Comparison of ENCODE assay signal across 8 mouse cellular contexts in genomic region chrX:95166317-95166716, GRCm38 (mm10). TPM values are rescaled to one million over a fixed set of nuclear protein-coding genes. Genes with fewer than 3 reads are reported as not detected.
DNase-seq lines count a peak whose midpoint lies in the region; ATAC-seq and TF ChIP-seq lines count a peak whose summit lies in the region.

No protein-coding gene starts in this region.

- DNase-seq in A20 (ENCODE audit: low read depth, low spot score): peak; percentile 89
- peak; percentile 90 for DNase-seq in kidney, postnatal 10 days
- peak; percentile 46 to 61 for DNase-seq in natural killer cell, adult 2 months (ENCODE audit: low spot score in 2 of 2)

- no peaks in the 10 kb centered on the region for H3K9me3 ChIP-seq in heart, embryonic 13.5 days
- no peaks in the 10 kb centered on the region for H3K9me3 ChIP-seq in liver, embryonic 12.5 days (replicated peaks)
- H3K9me3 ChIP-seq in stomach, embryonic 15.5 days: no peaks in the 10 kb centered on the region

- 9% methylated on average over 16 of the region's 16 CpGs for WGBS in bone marrow, adult 2 months
- WGBS in heart, embryonic 13.5 days: 8% methylated on average over 16 of the region's 16 CpGs
- 11% methylated on average over 16 of the region's 16 CpGs for WGBS in liver, embryonic 12.5 days (ENCODE audit: insufficient replicate concordance)
- WGBS in stomach, embryonic 15.5 days: 10% methylated on average over 16 of the region's 16 CpGs

- no peaks in the 10 kb centered on the region for H3K36me3 ChIP-seq in heart, embryonic 13.5 days
- H3K36me3 ChIP-seq in liver, embryonic 12.5 days: no peaks in the 10 kb centered on the region
- no peaks in the 10 kb centered on the region for H3K36me3 ChIP-seq in stomach, embryonic 15.5 days

- TF ChIP-seq POLR2A in bone marrow, adult 2 months (IDR thresholded peaks at IDR 0.05; ENCODE audit: borderline replicate concordance, control insufficient read depth, low read depth, low read length): no peak
- peak; percentile 86 for TF ChIP-seq POLR2A in embryonic fibroblast, embryonic 13.5 days (IDR thresholded peaks at IDR 0.05; ENCODE audit: low read depth, low read length)

- no peak for TF ChIP-seq CTCF in bone marrow, adult 2 months (IDR thresholded peaks at IDR 0.05; ENCODE audit: control insufficient read depth, insufficient read depth, low read length)
- TF ChIP-seq CTCF in embryonic fibroblast, embryonic 13.5 days (IDR thresholded peaks at IDR 0.05; ENCODE audit: borderline replicate concordance, insufficient read depth, low read length): no peak

- H3K27me3 ChIP-seq in heart, embryonic 13.5 days (replicated peaks): no peaks in the 10 kb centered on the region
- no peaks in the 10 kb centered on the region for H3K27me3 ChIP-seq in liver, embryonic 12.5 days (replicated peaks)
- no peaks in the 10 kb centered on the region for H3K27me3 ChIP-seq in stomach, embryonic 15.5 days (replicated peaks)

- H3K9ac ChIP-seq in heart, embryonic 13.5 days: peak overlapping the region; percentile 82
- peak overlapping the region; percentile 42 for H3K9ac ChIP-seq in liver, embryonic 12.5 days
- H3K9ac ChIP-seq in stomach, embryonic 15.5 days: peak overlapping the region; percentile 32; the same call in 1 of the 2 replicates

- H3K4me3 ChIP-seq in bone marrow, adult 2 months (replicated peaks; ENCODE audit: control insufficient read depth, low read depth, low read length): peak overlapping the region; percentile 58
- H3K4me3 ChIP-seq in embryonic fibroblast, embryonic 13.5 days (ENCODE audit: insufficient read depth, low read length): peak overlapping the region; percentile 56
- peak overlapping the region; percentile 60 for H3K4me3 ChIP-seq in heart, embryonic 13.5 days
- H3K4me3 ChIP-seq in liver, embryonic 12.5 days: peak overlapping the region; percentile 53
- H3K4me3 ChIP-seq in stomach, embryonic 15.5 days (replicated peaks): peak overlapping the region; percentile 48

- no peaks in the 10 kb centered on the region for H3K4me1 ChIP-seq in bone marrow, adult 2 months (ENCODE audit: control insufficient read depth, insufficient read depth, low read length)
- H3K4me1 ChIP-seq in embryonic fibroblast, embryonic 13.5 days (ENCODE audit: control insufficient read depth, insufficient read depth, low read length): no peaks in the 10 kb centered on the region
- H3K4me1 ChIP-seq in heart, embryonic 13.5 days: peaks cover 9% of the 10 kb centered on the region; the same call in 1 of the 2 replicates
- no peaks in the 10 kb centered on the region; the same call in 1 of the 2 replicates for H3K4me1 ChIP-seq in liver, embryonic 12.5 days
- no peaks in the 10 kb centered on the region for H3K4me1 ChIP-seq in stomach, embryonic 15.5 days

- peak overlapping the region; percentile 68 for H3K4me2 ChIP-seq in heart, embryonic 13.5 days
- H3K4me2 ChIP-seq in liver, embryonic 12.5 days: peak overlapping the region; percentile 68
- peak overlapping the region; percentile 51 for H3K4me2 ChIP-seq in stomach, embryonic 15.5 days

- peak; percentile 78 for ATAC-seq in heart, embryonic 13.5 days (ENCODE audit: extremely low read depth, insufficient number of reproducible peaks, low FRiP score, low TSS enrichment)
- peak; percentile 95 for ATAC-seq in liver, embryonic 12.5 days
- ATAC-seq in stomach, embryonic 15.5 days (ENCODE audit: insufficient read depth, low FRiP score, low read depth): peak; percentile 97

- no peak overlapping the region for H3K27ac ChIP-seq in bone marrow, adult 2 months (ENCODE audit: control insufficient read depth, insufficient read depth, low read depth, low read length, poor library complexity)
- H3K27ac ChIP-seq in embryonic fibroblast, embryonic 13.5 days (ENCODE audit: insufficient read depth, low read length): peak overlapping the region; percentile 81
- peak overlapping the region; percentile 89 for H3K27ac ChIP-seq in heart, embryonic 13.5 days (replicated peaks)
- H3K27ac ChIP-seq in liver, embryonic 12.5 days: peak overlapping the region; percentile 43; the same call in 1 of the 2 replicates
- peak overlapping the region; percentile 81 for H3K27ac ChIP-seq in stomach, embryonic 15.5 days

RNA-seq across cellular contexts. Expression of gene Arhgef9, which starts 30.3 kb away (rescaled TPM):
- 8.8 TPM in 1 of 2 replicates, not detected in the other for polyA plus RNA-seq in bone marrow, adult 2 months (2011; ENCODE audit: insufficient read depth, insufficient read length, low replicate concordance, missing spikeins)
- 14.7 and 16.2 TPM in 2 replicates for polyA plus RNA-seq in embryonic fibroblast, embryonic 13.5 days (2011; ENCODE audit: insufficient read length, low read depth, missing spikeins)
- 10.3 and 10.7 TPM in 2 replicates for polyA plus RNA-seq in heart, embryonic 13.5 days (2015; fragmentation: Nextera tagmentation; extraction: Ambion mirVana)
- 1.7 and 2.2 TPM in 2 replicates for polyA plus RNA-seq in liver, embryonic 12.5 days (2016; fragmentation: Nextera tagmentation; extraction: Ambion mirVana)
- polyA plus RNA-seq in stomach, embryonic 15.5 days (2015; fragmentation: Nextera tagmentation; extraction: Ambion mirVana): 12.7 and 13.6 TPM in 2 replicates

Comparison
In these comparisons a context has a peak if more than half of its experiments do, and no peak if none do; other contexts are left out.
1. H3K9ac ChIP-seq: peak in every context shown above with its lines; median percentile 82 in heart, embryonic 13.5 days; 42 in liver, embryonic 12.5 days; 32 in stomach, embryonic 15.5 days.